Mouse (Mus musculus) c-Kit-positive CD71-positive TER-119-negative erythroid progenitor cells, embryonic 14.5 days (primary cell): Measurements from ENCODE around the gene Rnf220.

Source experiments
- DNase-seq: peaks from one replicate; pipeline ENCODE4 v3.0.0-alpha.2; 2013; ENCODE audit warnings: low read depth

The Rnf220 gene

GRCm38 (mm10) chr4:117496482-117497165 is at the start of gene Rnf220:
Gene Rnf220 (minus strand): TSS chr4:117497052.
- no peak for DNase-seq

- no peak for DNase-seq
These were observed 49.8 kb upstream of the Rnf220 start for GRCm38 (mm10) chr4:117546616-117547015.

GRCm38 (mm10) chr4:117545448-117545847 is 48.6 kb upstream of the Rnf220 start:
- DNase-seq: no peak

- DNase-seq: no peak
These were observed 43.7 kb upstream of the Rnf220 start for GRCm38 (mm10) chr4:117540571-117540970.

- no peak for DNase-seq
These were observed 42.6 kb upstream of the Rnf220 start for GRCm38 (mm10) chr4:117539329-117539980.

GRCm38 (mm10) chr4:117537002-117537401 is 40.1 kb upstream of the Rnf220 start:
- no peak for DNase-seq

GRCm38 (mm10) chr4:117535496-117536200 is 38.8 kb upstream of the Rnf220 start:
- no peak for DNase-seq

- DNase-seq: no peak
These were observed 33.0 kb upstream of the Rnf220 start for GRCm38 (mm10) chr4:117529843-117530242.

- peak; percentile 49 for DNase-seq
These were observed 31.1 kb upstream of the Rnf220 start for GRCm38 (mm10) chr4:117527952-117528351.

GRCm38 (mm10) chr4:117527116-117527899 is 30.5 kb upstream of the Rnf220 start:
- no peak for DNase-seq

- peak; percentile 37 for DNase-seq
These were observed 29.1 kb upstream of the Rnf220 start for GRCm38 (mm10) chr4:117525990-117526389.

- DNase-seq: no peak
These were observed 24.5 kb upstream of the Rnf220 start for GRCm38 (mm10) chr4:117521350-117521749.

- DNase-seq: no peak
These were observed 21.4 kb upstream of the Rnf220 start for GRCm38 (mm10) chr4:117518246-117518645.

GRCm38 (mm10) chr4:117499043-117499442 is 2.2 kb upstream of the Rnf220 start:
- no peak for DNase-seq

- no peak for DNase-seq
These were observed 917 bp downstream of the Rnf220 start for GRCm38 (mm10) chr4:117495869-117496401.

GRCm38 (mm10) chr4:117494911-117495501 is 1.8 kb downstream of the Rnf220 start:
- no peak for DNase-seq

GRCm38 (mm10) chr4:117493905-117494851 is 2.7 kb downstream of the Rnf220 start:
- no peak for DNase-seq

GRCm38 (mm10) chr4:117493161-117493568 is 3.7 kb downstream of the Rnf220 start:
- no peak for DNase-seq

GRCm38 (mm10) chr4:117491840-117492239 is 5.0 kb downstream of the Rnf220 start:
- no peak for DNase-seq

GRCm38 (mm10) chr4:117489975-117490374 is 6.9 kb downstream of the Rnf220 start:
- no peak for DNase-seq
